Mouse (Mus musculus): ENCODE data around the gene Zbed5. TPM values are rescaled to one million over a fixed set of nuclear protein-coding genes. Genes with fewer than 3 reads are reported as not detected.
"Not testable (repeated sequence)": the region's sequence is repeated elsewhere in the genome, so short reads cannot be mapped to it uniquely, and the experiment has no call there.

Gene Zbed5
- total RNA-seq (2021): 1.8 and 2.1 TPM in 2 replicates
- long read RNA-seq, transcript Zbed5-201 (4 exons, 2,492 nt): major isoform, 5 of 6 reads
- long read RNA-seq, partial matches to known transcripts: 0 of 6 reads
- long read RNA-seq, other reads (novel, unspliced or antisense): 1 of 6 reads

DNA sequence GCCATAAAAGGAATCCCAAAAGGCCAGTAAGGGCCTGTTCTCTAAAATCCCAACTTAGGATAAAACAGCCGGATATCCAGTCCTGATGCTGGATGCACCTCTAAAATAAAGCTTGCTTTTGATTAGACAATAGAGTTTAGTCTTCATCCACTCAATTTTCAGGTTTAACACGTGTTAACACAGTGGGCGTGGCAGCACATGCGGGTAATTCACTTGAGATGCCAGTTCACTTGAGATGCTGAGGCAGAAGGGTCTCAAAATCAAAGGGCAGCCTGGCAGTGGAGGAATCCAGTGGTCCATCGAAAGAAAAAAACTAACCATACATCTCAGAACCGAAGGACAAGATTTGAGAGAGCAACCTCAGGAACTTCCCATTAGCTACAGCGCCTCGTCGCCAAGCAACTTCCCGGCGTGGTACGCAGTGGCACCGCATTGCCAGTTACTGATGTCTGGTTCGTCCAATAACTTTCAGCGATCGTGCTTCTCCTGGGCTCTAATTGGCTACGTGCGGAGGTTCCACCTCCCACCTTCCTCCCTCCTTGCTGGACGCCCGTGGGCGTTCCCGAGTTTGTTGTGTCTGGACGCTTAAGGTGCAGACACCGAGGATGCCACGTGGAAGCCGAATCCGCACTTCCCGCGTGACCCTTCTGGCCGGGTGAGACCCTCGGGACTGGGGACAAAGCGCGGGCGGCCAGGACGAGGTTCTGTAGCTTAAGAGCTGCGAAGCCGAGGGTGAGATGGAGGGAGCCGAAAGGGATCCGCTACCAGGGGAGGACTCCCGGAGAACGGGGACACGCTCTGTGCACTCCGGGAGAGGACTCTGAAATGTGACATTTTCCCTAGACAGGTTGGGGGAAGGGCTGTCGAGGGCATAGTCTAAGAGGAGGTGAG is at the start of gene Zbed5:
Zbed5 (plus strand) TSS at position 526 of the 891 bp plus-strand sequence.
- DNase-seq: peak; percentile 84

- DNase-seq: peak; percentile 97
These were observed 48.6 kb upstream of the Zbed5 start, which contains the start of gene Sumf2 for GRCm38 (mm10) chr5:129846752-129847557. Gene Sumf2 (plus strand): TSS chr5:129846986.

DNA sequence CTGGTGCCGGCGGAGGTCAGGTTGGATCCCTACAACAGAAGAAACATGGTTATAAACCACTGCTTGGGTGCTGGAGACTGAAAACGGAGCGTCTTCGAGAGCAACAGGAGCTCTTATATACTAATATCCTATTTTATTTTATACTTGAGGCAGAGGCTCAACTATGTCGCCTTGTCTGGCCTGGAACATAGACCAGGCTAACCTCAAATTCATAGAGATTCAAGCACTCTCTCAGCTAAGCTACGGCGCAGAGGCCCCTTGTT is 48.0 kb upstream of the Zbed5 start:
- no peak for DNase-seq

DNA sequence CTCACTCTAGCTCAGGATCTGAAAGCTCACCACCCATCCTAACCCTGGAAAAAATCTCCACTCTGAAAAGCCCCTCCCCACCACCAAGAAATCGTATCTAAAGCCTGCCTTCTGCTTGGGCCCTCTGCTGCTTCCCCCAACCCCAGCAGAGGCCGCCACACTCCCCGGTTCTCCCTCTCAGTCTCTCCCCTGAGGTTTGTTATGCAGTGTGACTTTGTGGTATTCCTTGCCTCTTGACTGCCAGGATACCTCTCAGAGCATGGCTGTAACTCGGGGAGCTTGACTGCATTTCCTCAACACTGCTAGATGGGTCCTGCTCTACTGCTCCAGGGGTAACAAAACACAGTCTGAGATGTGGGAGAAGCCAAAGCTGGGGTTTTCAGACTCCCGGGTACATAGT is 40.4 kb upstream of the Zbed5 start:
- no peak for DNase-seq

DNA sequence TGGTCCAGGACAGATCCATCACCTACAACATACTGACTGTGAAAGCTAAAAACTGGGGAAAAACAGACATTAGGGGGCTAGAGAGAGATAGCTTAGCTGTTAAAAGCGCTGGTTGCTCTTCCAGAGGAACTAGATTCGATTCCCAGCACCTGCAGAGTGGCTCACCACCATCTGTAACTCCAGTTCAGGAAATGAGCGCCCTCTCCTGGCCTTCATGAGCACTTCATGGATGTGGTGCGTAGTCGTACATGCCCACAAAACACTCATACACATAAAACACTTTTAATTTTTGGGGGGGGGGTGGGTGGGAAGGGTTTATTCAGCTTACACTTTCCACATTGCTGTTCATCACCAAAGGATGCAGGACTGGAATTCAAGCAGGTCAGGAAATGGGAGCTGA is 39.1 kb upstream of the Zbed5 start:
- DNase-seq: no peak

DNA sequence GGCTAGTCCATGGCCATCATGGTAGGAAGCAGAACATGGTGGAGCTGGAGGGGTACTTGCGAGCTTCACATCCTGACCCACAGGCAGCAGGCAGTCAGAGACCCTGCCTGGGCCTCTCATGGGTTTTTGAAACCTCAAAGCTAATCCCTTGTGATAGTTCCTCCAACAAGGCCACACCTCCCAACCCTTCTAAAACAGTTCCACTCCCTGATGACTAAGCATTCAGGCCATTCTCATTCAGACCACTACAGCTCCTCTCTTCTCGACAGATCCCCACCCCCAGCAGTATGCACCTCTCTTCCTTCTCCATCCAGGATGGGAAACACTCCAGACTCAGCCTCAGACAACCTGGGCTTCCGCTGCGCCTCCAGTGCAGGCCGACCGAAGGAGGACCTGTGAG is 33.2 kb upstream of the Zbed5 start:
- DNase-seq: no peak

GRCm38 (mm10) chr5:129864467-129864866 is 31.1 kb upstream of the Zbed5 start:
- DNase-seq: peak; percentile 62

DNA sequence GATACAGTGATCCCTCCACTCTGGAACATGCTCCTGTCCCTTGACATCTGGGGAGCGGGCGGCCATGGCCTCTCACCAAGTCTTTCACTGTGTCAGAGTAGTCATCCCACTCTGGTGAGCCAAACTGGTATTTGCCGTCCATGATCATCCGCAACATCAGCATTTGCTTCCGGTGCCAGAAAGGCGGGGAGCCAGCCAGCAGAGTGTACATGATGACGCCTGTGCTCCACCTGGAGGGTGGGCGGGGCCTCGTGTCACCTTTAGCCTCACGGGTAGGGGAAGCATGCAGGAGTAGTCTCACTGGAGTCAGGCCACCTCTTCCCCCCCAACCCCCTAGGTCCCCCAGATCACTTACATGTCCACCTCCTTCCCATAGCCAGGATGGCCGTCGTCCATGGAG is 29.7 kb upstream of the Zbed5 start:
- no peak for DNase-seq

GRCm38 (mm10) chr5:129869238-129869995 is 26.1 kb upstream of the Zbed5 start:
- no peak for DNase-seq

DNA sequence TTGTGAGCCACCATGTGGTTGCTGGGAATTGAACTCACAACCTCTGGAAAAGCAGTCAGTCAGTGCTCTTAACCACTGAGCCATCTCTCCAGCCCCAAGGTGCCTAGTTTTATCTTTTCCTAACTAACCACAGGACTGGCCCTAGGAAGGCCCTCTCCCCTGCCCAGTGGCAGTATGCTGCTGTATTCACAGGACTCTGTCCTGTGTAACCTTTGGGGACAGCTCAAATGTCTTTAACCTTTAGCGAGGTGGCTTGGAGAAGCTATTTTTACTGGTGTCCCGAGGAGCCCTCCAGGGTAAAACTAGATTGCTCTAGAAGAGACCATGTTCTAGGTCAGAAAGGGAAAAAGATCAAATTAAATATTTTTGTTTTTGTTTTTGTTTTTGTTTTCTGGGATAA is 24.3 kb upstream of the Zbed5 start:
- no peak for DNase-seq

- DNase-seq: no peak
These were observed 21.6 kb upstream of the Zbed5 start for GRCm38 (mm10) chr5:129873942-129874341.

DNA sequence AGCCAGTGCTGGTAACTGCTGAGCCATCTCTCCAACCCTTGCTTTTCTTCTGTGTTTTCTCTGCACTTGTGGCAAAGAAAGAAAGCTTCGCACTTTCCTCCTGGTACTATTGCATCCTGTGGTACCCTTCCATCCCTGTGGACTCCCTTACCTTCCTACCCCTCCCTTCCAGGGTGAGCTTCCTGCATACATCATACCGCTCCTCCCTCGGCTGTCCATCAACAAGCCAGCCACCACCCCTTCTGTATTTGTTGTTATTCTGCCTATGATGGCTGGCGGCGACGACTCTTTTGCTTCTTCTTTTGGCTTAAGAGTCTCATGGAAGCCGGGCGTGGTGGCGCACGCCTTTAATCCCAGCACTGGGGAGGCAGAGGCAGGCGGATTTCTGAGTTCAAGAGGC is 20.4 kb upstream of the Zbed5 start:
- DNase-seq: no peak

DNA sequence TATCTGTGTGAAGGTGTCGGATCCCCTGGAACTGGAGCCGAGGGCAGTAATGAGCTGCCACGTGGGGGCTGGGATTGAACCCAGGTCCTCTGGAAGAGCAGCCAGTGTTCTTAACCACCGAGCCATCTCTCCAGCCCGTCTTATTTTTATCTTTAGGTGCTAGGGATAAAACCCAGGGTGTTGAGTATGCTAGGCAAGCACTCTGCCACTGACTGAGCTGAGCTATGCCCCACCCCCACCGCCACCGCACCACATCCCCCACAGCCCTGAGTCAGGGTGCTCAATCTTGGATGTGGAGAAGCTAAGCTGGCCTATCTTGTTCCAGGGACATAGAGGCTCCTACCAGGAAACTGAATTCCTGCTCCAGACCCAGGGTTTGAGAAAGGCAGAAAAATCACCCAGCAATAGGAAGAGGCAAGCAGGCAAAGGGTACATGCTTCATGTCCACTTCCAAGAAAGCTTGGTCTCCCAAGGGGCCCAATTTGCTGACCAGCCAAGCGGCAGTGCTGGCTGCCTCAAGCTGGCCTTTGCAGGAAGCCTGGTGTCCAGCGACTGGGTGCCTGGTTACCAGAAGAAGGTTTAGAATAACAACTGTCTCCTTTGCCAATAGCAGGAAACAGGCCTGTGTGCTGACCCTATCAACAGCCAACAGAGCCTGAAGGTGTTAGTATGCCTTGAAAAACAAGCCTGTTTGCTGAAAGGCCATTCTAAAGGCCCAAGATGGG is 17.6 kb upstream of the Zbed5 start:
- DNase-seq: peak; percentile 28

DNA sequence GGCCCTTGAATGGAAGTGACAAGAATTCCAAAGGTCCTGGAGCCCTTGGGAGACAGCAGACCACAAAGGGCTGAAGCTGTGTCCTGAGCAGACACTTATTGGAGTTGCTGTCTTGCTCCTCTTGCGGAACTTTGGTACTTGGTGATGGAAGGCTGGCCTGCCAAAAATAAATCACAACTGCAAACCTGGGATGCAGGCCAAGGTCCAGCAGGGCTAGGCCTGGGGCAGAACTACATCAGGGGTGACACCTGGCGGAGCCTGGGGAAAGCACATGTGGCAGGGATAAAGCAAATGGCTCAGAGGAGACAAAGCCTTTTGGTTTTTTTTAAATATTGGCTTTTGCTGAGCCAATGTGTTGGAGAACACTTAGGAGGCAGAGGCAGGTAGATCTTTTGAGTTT is 16.6 kb upstream of the Zbed5 start:
- DNase-seq: peak; percentile 85

DNA sequence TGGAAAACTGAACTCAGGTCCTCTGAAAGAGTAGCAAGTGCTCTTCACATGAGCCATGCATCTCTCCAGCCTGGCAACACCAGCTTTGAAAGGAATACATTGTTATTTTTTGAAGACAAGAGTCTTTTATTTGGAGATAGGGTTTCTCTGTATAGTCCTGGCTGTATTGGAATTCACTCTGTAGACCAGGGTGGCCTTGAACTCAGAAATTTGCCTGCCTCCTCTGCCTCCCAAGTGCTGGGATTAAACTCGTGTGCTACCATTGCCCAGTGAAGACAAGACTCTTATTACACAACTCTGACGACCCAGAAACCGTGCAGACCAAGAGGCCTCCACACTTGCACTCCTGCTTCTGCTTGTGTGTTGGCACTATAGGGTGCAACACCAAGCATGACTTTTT is 15.6 kb upstream of the Zbed5 start:
- no peak for DNase-seq

DNA sequence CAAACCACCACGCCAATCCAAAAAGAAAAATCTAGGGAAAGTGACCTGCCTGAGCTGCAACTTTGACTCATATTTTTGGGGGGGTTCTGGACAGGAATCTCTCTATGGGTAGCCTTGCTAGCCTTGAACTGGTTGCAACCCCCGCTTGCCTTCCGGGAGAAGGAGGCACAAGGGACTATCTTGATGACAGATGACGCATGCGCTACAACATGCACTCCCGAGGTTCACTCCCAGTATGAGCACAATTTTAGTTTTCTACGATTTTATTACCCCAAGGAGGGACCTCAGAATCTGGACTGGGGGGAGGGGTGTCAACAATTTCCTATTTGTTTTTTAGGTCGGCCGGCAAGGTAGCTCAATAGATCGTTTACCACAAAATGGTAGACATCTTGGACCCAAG is 9.3 kb upstream of the Zbed5 start:
- DNase-seq: peak; percentile 42

DNA sequence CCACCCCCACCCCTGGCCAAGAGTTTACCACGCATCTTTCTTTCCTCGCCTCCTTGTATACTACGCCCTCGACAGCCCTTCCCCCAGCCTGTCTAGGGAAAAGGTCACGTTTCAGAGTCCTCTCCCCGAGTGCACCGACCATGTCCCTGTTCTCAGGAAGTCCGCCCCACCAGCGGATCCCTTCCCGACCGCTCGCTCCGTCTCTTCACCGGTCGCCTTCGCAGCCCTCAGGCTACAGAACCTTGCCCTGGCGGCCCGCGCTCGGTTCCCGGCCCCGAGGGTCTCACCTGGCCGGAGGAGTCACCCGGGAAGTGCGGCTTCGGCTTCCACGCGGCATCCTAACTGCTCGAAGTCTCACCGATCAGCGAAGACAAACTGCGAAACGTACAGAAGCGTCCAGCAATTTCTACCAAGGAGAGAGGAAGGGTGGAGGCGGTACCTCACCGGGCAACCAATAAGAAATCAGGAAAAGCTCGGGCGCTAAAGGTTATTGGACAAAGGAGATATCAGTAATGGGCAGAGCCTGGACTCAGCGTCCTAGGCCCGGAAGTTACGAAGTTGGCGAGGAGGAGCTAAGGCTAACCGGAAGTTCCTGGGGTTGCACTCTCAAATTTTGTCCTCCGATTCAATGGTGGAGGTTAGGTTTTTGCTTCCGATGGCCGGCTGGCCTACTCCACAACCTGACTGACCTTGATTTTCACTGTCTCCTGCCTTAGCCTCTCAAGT is 8.4 kb upstream of the Zbed5 start, which contains the start of gene Chchd2:
Chchd2 (minus strand) TSS at position 560 of the 726 bp plus-strand sequence.
- DNase-seq: peak; percentile 84

DNA sequence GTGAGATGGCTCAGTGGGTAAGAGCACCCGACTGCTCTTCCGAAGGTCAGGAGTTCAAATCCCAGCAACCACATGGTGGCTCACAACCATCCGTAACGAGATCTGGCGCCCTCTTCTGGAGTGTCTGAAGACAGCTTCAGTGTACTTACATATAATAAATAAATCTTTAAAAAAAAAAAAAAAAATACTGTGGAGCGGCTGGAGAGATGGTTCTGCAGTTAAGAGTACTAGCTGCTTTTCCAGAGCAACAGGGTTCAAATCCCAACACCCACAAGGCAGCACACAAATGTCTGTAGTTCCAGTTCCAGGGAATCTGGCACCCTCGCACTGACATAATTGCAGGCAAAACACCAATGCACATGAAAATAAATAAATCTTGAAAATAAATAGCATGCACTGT is 5.1 kb upstream of the Zbed5 start:
- DNase-seq: not testable (repeated sequence)

GRCm38 (mm10) chr5:129898449-129898848 is 2.9 kb downstream of the Zbed5 start, which contains the start of gene Phkg1:
Gene Phkg1 (minus strand): TSS chr5:129898549.
- no peak for DNase-seq

DNA sequence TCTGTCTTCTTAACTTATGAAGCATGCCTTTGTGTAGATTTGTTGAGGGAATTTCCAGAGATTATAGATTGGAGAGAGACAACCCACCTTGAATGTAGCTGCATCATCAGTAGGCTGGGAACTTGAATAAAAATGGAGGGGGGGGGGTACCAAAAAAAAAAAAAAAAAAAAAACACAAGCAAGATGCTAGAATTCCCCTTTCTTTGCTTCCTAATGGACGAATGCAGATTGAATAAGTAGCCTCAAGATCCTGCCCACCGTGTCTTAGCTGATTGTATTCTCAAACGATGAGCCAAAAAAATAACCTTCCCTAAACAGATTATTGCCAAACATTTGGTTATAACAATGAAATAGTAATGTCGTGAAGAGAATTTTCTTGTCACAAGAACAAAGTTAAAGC is 12.3 kb downstream of the Zbed5 start:
- no peak for DNase-seq
